Mouse (Mus musculus) heart, embryonic 11.5 days (tissue): ENCODE measurements at regions not wholly inside any gene's neighbourhood (a gene's known extent, or its start where the extent isn't known, plus 50 kb on each side); places are given as distances from the start of the nearest gene placed in this dataset.

ENCODE experiments used
- ATAC-seq: fragments of 200-750 bp; cut with Nextera tagmentation; replicated peaks from 2 replicates; pipeline ENCODE4 v1.8.0; 2017; ENCODE audit warnings: moderate library complexity; ENCODE audit not compliant: insufficient number of reproducible peaks, low FRiP score, low TSS enrichment
- H3K27ac ChIP-seq: fragments of 300-500 bp; sonication (generic); 2 replicates; pipeline ENCODE4 v1.5.1; 2014; ENCODE audit warnings: mild to moderate bottlenecking, low read depth, low read length
- H3K27me3 ChIP-seq: fragments of 300-500 bp; sonication (generic); 2 replicates; pipeline ENCODE4 v1.6.1; 2014; ENCODE audit warnings: mild to moderate bottlenecking, low read length, mixed read lengths; ENCODE audit not compliant: control insufficient read depth, insufficient read depth
- H3K36me3 ChIP-seq: fragments of 300-500 bp; sonication (generic); 2 replicates; pipeline ENCODE4 v1.6.1; 2014; ENCODE audit warnings: mild to moderate bottlenecking, low read length, moderate library complexity, mixed read lengths; ENCODE audit not compliant: control insufficient read depth, insufficient read depth
- H3K4me1 ChIP-seq: fragments of 300-500 bp; sonication (generic); 2 replicates; pipeline ENCODE4 v1.6.1; 2014; ENCODE audit warnings: low read length; ENCODE audit not compliant: control insufficient read depth, insufficient read depth
- H3K4me2 ChIP-seq: fragments of 300-500 bp; sonication (generic); 2 replicates; pipeline ENCODE4 v1.6.1; 2014; ENCODE audit warnings: mild to moderate bottlenecking, moderate library complexity
- H3K4me3 ChIP-seq: fragments of 300-500 bp; sonication (generic); 2 replicates; pipeline ENCODE4 v1.5.1; 2014; ENCODE audit warnings: low read depth, low read length
- H3K9ac ChIP-seq: fragments of 300-500 bp; sonication (generic); 2 replicates; pipeline ENCODE4 v1.6.1; 2014; ENCODE audit warnings: mild to moderate bottlenecking, low read depth, low read length, moderate library complexity
- H3K9me3 ChIP-seq: fragments of 300-500 bp; sonication (generic); replicated peaks from 2 replicates; pipeline ENCODE4 v1.6.1; 2016; ENCODE audit warnings: low read length; ENCODE audit not compliant: control insufficient read depth
- WGBS: fragments of 180-500 bp; shearing (Covaris S2); extraction: QIAGEN DNeasy Blood & Tissue Kit; methylation state at CpG from one replicate; pipeline ENCODE4 v1.1.7; 2014; ENCODE audit not compliant: insufficient replicate concordance; 5-methylcytosine and 5-hydroxymethylcytosine counted together

GRCm38 (mm10) chr6:81724601-81725545, 198.6 kb upstream of the Gcfc2 start:
- H3K27me3 ChIP-seq = no peaks in the 10 kb centered on the region
- no peaks in the 10 kb centered on the region; the same call in 1 of the 2 replicates for H3K4me1 ChIP-seq
- no peaks in the 10 kb centered on the region for H3K9me3 ChIP-seq
- no peak overlapping the region for H3K4me3 ChIP-seq
- H3K9ac ChIP-seq = no peak overlapping the region
- H3K36me3 ChIP-seq = no peaks in the 10 kb centered on the region
- no peak overlapping the region for H3K27ac ChIP-seq
- no peak for ATAC-seq
- WGBS = 77% methylated on average over 4 of the region's 4 CpGs
- no peak overlapping the region for H3K4me2 ChIP-seq

GRCm38 (mm10) chr6:81731631-81732030, 191.8 kb upstream of the Gcfc2 start:
- Histone ChIP-seq H3K4me3 (no peak overlapping the region), H3K27ac (no peak overlapping the region), H3K9me3 (no peaks in the 10 kb centered on the region), H3K27me3 (no peaks in the 10 kb centered on the region), H3K4me2 (no peak overlapping the region), H3K9ac (no peak overlapping the region), H3K4me1 (peaks cover 4% of the 10 kb centered on the region; the same call in 1 of the 2 replicates), H3K36me3 (no peaks in the 10 kb centered on the region)
- ATAC-seq = no peak
- 44% methylated on average over 5 of the region's 5 CpGs for WGBS

GRCm38 (mm10) chr6:81733527-81733926, 189.9 kb upstream of the Gcfc2 start:
- H3K27ac ChIP-seq = no peak overlapping the region
- H3K4me2 ChIP-seq = no peak overlapping the region
- no peak overlapping the region for H3K9ac ChIP-seq
- no peak for ATAC-seq
- WGBS = 73% methylated on average over 3 of the region's 3 CpGs
- H3K9me3 ChIP-seq = no peaks in the 10 kb centered on the region
- no peaks in the 10 kb centered on the region for H3K27me3 ChIP-seq
- no peak overlapping the region for H3K4me3 ChIP-seq
- H3K4me1 ChIP-seq = peaks cover 4% of the 10 kb centered on the region; the same call in 1 of the 2 replicates
- no peaks in the 10 kb centered on the region for H3K36me3 ChIP-seq

GRCm38 (mm10) chr6:81738466-81738865, 185.0 kb upstream of the Gcfc2 start:
- no peak overlapping the region for H3K4me3 ChIP-seq
- no peaks in the 10 kb centered on the region for H3K4me1 ChIP-seq
- H3K9ac ChIP-seq = no peak overlapping the region
- WGBS = 88% methylated on average over 5 of the region's 5 CpGs
- H3K9me3 ChIP-seq = no peaks in the 10 kb centered on the region
- H3K4me2 ChIP-seq = no peak overlapping the region
- ATAC-seq = no peak
- no peak overlapping the region for H3K27ac ChIP-seq
- no peaks in the 10 kb centered on the region for H3K27me3 ChIP-seq
- H3K36me3 ChIP-seq = no peaks in the 10 kb centered on the region

- WGBS = 48% methylated on average over 3 of the region's 3 CpGs
- Histone ChIP-seq H3K9me3 (no peaks in the 10 kb centered on the region), H3K27me3 (no peaks in the 10 kb centered on the region), H3K36me3 (no peaks in the 10 kb centered on the region), H3K4me3 (no peak overlapping the region), H3K27ac (no peak overlapping the region), H3K4me2 (no peak overlapping the region), H3K4me1 (no peaks in the 10 kb centered on the region), H3K9ac (no peak overlapping the region)
- ATAC-seq = no peak
These were observed 173.8 kb upstream of the Gcfc2 start for GRCm38 (mm10) chr6:81749681-81750080.

- no peaks in the 10 kb centered on the region for H3K27me3 ChIP-seq
- ATAC-seq = no peak
- no peak overlapping the region for H3K27ac ChIP-seq
- no peak overlapping the region for H3K4me3 ChIP-seq
- H3K9ac ChIP-seq = no peak overlapping the region
- no peak overlapping the region for H3K4me2 ChIP-seq
- no peaks in the 10 kb centered on the region for H3K9me3 ChIP-seq
- H3K36me3 ChIP-seq = no peaks in the 10 kb centered on the region
- 81% methylated on average over 5 of the region's 5 CpGs for WGBS
- no peaks in the 10 kb centered on the region for H3K4me1 ChIP-seq
These were observed 171.8 kb upstream of the Gcfc2 start for GRCm38 (mm10) chr6:81751631-81752030.

GRCm38 (mm10) chr6:81756242-81756641, 167.2 kb upstream of the Gcfc2 start:
- WGBS = 74% methylated on average over 7 of the region's 7 CpGs
- no peak overlapping the region for H3K4me2 ChIP-seq
- H3K4me1 ChIP-seq = no peaks in the 10 kb centered on the region
- no peak overlapping the region for H3K4me3 ChIP-seq
- H3K9me3 ChIP-seq = no peaks in the 10 kb centered on the region
- H3K27me3 ChIP-seq = no peaks in the 10 kb centered on the region; the same call in 1 of the 2 replicates
- H3K36me3 ChIP-seq = no peaks in the 10 kb centered on the region
- no peak overlapping the region for H3K27ac ChIP-seq
- no peak overlapping the region for H3K9ac ChIP-seq
- no peak for ATAC-seq

- no peak overlapping the region for H3K4me3 ChIP-seq
- H3K9ac ChIP-seq = no peak overlapping the region
- no peaks in the 10 kb centered on the region; the same call in 1 of the 2 replicates for H3K27me3 ChIP-seq
- no peaks in the 10 kb centered on the region for H3K4me1 ChIP-seq
- WGBS = 81% methylated on average over 5 of the region's 5 CpGs
- no peaks in the 10 kb centered on the region for H3K9me3 ChIP-seq
- H3K4me2 ChIP-seq = no peak overlapping the region
- H3K36me3 ChIP-seq = no peaks in the 10 kb centered on the region
- no peak for ATAC-seq
- H3K27ac ChIP-seq = no peak overlapping the region
These were observed 164.6 kb upstream of the Gcfc2 start for GRCm38 (mm10) chr6:81758876-81759275.

GRCm38 (mm10) chr6:81760181-81760580, 163.3 kb upstream of the Gcfc2 start:
- Histone ChIP-seq H3K4me2 (no peak overlapping the region), H3K36me3 (no peaks in the 10 kb centered on the region), H3K9me3 (no peaks in the 10 kb centered on the region), H3K27ac (no peak overlapping the region), H3K27me3 (no peaks in the 10 kb centered on the region; the same call in 1 of the 2 replicates), H3K9ac (no peak overlapping the region), H3K4me3 (no peak overlapping the region), H3K4me1 (no peaks in the 10 kb centered on the region)
- ATAC-seq = no peak
- 81% methylated on average over 2 of the region's 2 CpGs for WGBS
